22 mouse cellular contexts compared by ENCODE assay signal in genomic region chr17:75254909-75255308, GRCm38 (mm10).
DNase-seq lines count a peak whose midpoint lies in the region; ATAC-seq and TF ChIP-seq lines count a peak whose summit lies in the region.
"Had no signal": no experiment of that assay in that cellular context is flagged by ENCODE, and none has a peak within 500 bp of the region (broad histone marks: within the 10 kb centered on the region; RNA-seq: fewer than 3 reads in every experiment).

No protein-coding gene starts in this region.

- H3K4me1 ChIP-seq in embryonic facial prominence, embryonic 14.5 days (ENCODE audit: control insufficient read depth, insufficient read depth, low read length) = peaks cover 4% of the 10 kb centered on the region; the same call in 1 of the 2 replicates
- H3K4me1 ChIP-seq in embryonic facial prominence, embryonic 10.5 days = no peaks in the 10 kb centered on the region
- H3K4me1 ChIP-seq in hindbrain, embryonic 16.5 days (ENCODE audit: control insufficient read depth, insufficient read depth, low read depth, low read length) = 0 out of 2 replicates have a peak, but pooled peaks cover 2% of the 10 kb centered on the region
- H3K4me1 ChIP-seq in hindbrain, embryonic 11.5 days (replicated peaks; ENCODE audit: control insufficient read depth, insufficient read depth, low read length) = no peaks in the 10 kb centered on the region
- no peaks in the 10 kb centered on the region for H3K4me1 ChIP-seq in neural tube, embryonic 14.5 days (ENCODE audit: control insufficient read depth, insufficient read depth, low read length)
- H3K4me1 ChIP-seq: embryonic facial prominence, embryonic 13.5 days; forebrain, embryonic 12.5 days; forebrain, embryonic 15.5 days had no signal

- no peaks in the 10 kb centered on the region for H3K27me3 ChIP-seq in embryonic facial prominence, embryonic 14.5 days (replicated peaks; ENCODE audit: control insufficient read depth, insufficient read depth, low read length)
- H3K27me3 ChIP-seq in embryonic facial prominence, embryonic 10.5 days (replicated peaks; ENCODE audit: low read depth, poor library complexity, severe bottlenecking) = no peaks in the 10 kb centered on the region
- H3K27me3 ChIP-seq in hindbrain, embryonic 16.5 days (replicated peaks; ENCODE audit: control insufficient read depth, insufficient read depth, low read length) = no peaks in the 10 kb centered on the region
- H3K27me3 ChIP-seq in hindbrain, embryonic 11.5 days (ENCODE audit: control insufficient read depth, insufficient read depth, low read length) = no peaks in the 10 kb centered on the region
- no peaks in the 10 kb centered on the region for H3K27me3 ChIP-seq in neural tube, embryonic 14.5 days (ENCODE audit: control insufficient read depth, insufficient read depth, low read length)
- H3K27me3 ChIP-seq: embryonic facial prominence, embryonic 13.5 days; forebrain, embryonic 12.5 days; forebrain, embryonic 15.5 days had no signal

- 56% methylated on average over 6 of the region's 6 CpGs for WGBS in embryonic facial prominence, embryonic 14.5 days
- WGBS in embryonic facial prominence, embryonic 10.5 days = 85% methylated on average over 6 of the region's 6 CpGs
- WGBS in hindbrain, embryonic 16.5 days = 47% methylated on average over 6 of the region's 6 CpGs
- WGBS in hindbrain, embryonic 11.5 days = 75% methylated on average over 6 of the region's 6 CpGs
- WGBS in neural tube, embryonic 14.5 days = 42% methylated on average over 6 of the region's 6 CpGs

- no peak overlapping the region for H3K4me3 ChIP-seq in embryonic facial prominence, embryonic 14.5 days (ENCODE audit: low read depth, low read length)
- no peak overlapping the region for H3K4me3 ChIP-seq in embryonic facial prominence, embryonic 10.5 days
- H3K4me3 ChIP-seq in hindbrain, embryonic 16.5 days (ENCODE audit: low read length) = no peak overlapping the region
- H3K4me3 ChIP-seq in hindbrain, embryonic 11.5 days (ENCODE audit: low read depth, low read length) = no peak overlapping the region
- no peak overlapping the region for H3K4me3 ChIP-seq in neural tube, embryonic 14.5 days (ENCODE audit: low read depth, low read length)
- H3K4me3 ChIP-seq: embryonic facial prominence, embryonic 13.5 days; erythroblast, embryonic 14.5 days; forebrain, embryonic 12.5 days; forebrain, embryonic 15.5 days had no signal

- no peak overlapping the region for H3K4me2 ChIP-seq in embryonic facial prominence, embryonic 14.5 days (ENCODE audit: low read depth, low read length)
- H3K4me2 ChIP-seq in hindbrain, embryonic 16.5 days (ENCODE audit: low read length) = no peak overlapping the region
- H3K4me2 ChIP-seq in hindbrain, embryonic 11.5 days (replicated peaks; ENCODE audit: low read depth, low read length) = no peak overlapping the region
- no peak overlapping the region for H3K4me2 ChIP-seq in neural tube, embryonic 14.5 days (ENCODE audit: low read depth, low read length)
- H3K4me2 ChIP-seq: embryonic facial prominence, embryonic 13.5 days; forebrain, embryonic 12.5 days; forebrain, embryonic 15.5 days; heart, embryonic 11.5 days had no signal

- DNase-seq in embryonic facial prominence, embryonic 14.5 days (ENCODE audit: low spot score) = no peak
- DNase-seq in embryonic facial prominence, embryonic 10.5 days (ENCODE audit: low spot score) = no peak
- DNase-seq in hindbrain, embryonic 11.5 days (ENCODE audit: low spot score) = no peak
- DNase-seq in brain, embryonic 14.5 days (ENCODE audit: low read depth) = peak; percentile 18
- DNase-seq in cerebellum, adult 18-20 months = no peak
- DNase-seq in thymus, postnatal 36 days = no peak
- DNase-seq: adrenal gland, adult 8-10 months; adrenal gland, postnatal 25 days; cerebellum, adult 2 months; cerebellum, adult 9-11 months; cerebellum, postnatal 25 days; gastrocnemius, postnatal 10 days; gastrocnemius, postnatal 36 days had no signal

- 0 out of 2 replicates have a peak, but pooled peaks have one; percentile 12 for ATAC-seq in embryonic facial prominence, embryonic 14.5 days (ENCODE audit: low read depth)
- peak; percentile 72 for ATAC-seq in hindbrain, embryonic 16.5 days
- no peak for ATAC-seq in hindbrain, embryonic 11.5 days (ENCODE audit: low FRiP score)
- ATAC-seq in neural tube, embryonic 14.5 days (ENCODE audit: low read depth) = peak; percentile 17; the same call in 1 of the 2 replicates
- ATAC-seq: activated CD4-positive, CD25-positive, alpha-beta regulatory T cell, adult 4 months; forebrain, embryonic 15.5 days; intestine, postnatal 0 days had no signal

- no peak for TF ChIP-seq POLR2A in brain, embryonic 14.5 days (IDR thresholded peaks at IDR 0.05; ENCODE audit: borderline replicate concordance, extremely low read depth, insufficient read depth, insufficient read length, poor library complexity, severe bottlenecking)

- 0 out of 2 replicates have a peak, but pooled peaks cover 13% of the 10 kb centered on the region for H3K36me3 ChIP-seq in embryonic facial prominence, embryonic 14.5 days (ENCODE audit: control insufficient read depth, insufficient read depth, low read length)
- no peaks in the 10 kb centered on the region for H3K36me3 ChIP-seq in embryonic facial prominence, embryonic 10.5 days (replicated peaks)
- H3K36me3 ChIP-seq in hindbrain, embryonic 16.5 days (ENCODE audit: control insufficient read depth, insufficient read depth, low read length) = no peaks in the 10 kb centered on the region
- no peaks in the 10 kb centered on the region for H3K36me3 ChIP-seq in hindbrain, embryonic 11.5 days (ENCODE audit: control insufficient read depth, insufficient read depth, low read length)
- no peaks in the 10 kb centered on the region for H3K36me3 ChIP-seq in neural tube, embryonic 14.5 days (ENCODE audit: control insufficient read depth, insufficient read depth, low read length)
- H3K36me3 ChIP-seq: embryonic facial prominence, embryonic 13.5 days; forebrain, embryonic 12.5 days; forebrain, embryonic 15.5 days had no signal

- no peak for TF ChIP-seq CTCF in brain, embryonic 14.5 days (IDR thresholded peaks at IDR 0.05; ENCODE audit: borderline replicate concordance, extremely low read depth, insufficient read depth, insufficient read length)

- H3K9me3 ChIP-seq in embryonic facial prominence, embryonic 14.5 days (ENCODE audit: control insufficient read depth, low read length) = no peaks in the 10 kb centered on the region
- H3K9me3 ChIP-seq in embryonic facial prominence, embryonic 10.5 days = no peaks in the 10 kb centered on the region
- no peaks in the 10 kb centered on the region for H3K9me3 ChIP-seq in hindbrain, embryonic 16.5 days (ENCODE audit: control insufficient read depth, low read length)
- no peaks in the 10 kb centered on the region for H3K9me3 ChIP-seq in hindbrain, embryonic 11.5 days (ENCODE audit: control insufficient read depth, low read length)
- H3K9me3 ChIP-seq in neural tube, embryonic 14.5 days (ENCODE audit: control insufficient read depth, low read length) = no peaks in the 10 kb centered on the region
- H3K9me3 ChIP-seq: embryonic facial prominence, embryonic 13.5 days; forebrain, embryonic 12.5 days; forebrain, embryonic 15.5 days had no signal

- no peak overlapping the region for H3K9ac ChIP-seq in embryonic facial prominence, embryonic 14.5 days (ENCODE audit: low read depth, low read length)
- no peak overlapping the region for H3K9ac ChIP-seq in hindbrain, embryonic 16.5 days (ENCODE audit: low read depth, low read length)
- no peak overlapping the region for H3K9ac ChIP-seq in hindbrain, embryonic 11.5 days (ENCODE audit: low read depth, low read length)
- H3K9ac ChIP-seq in neural tube, embryonic 14.5 days (replicated peaks; ENCODE audit: low read depth, low read length) = no peak overlapping the region
- H3K9ac ChIP-seq: embryonic facial prominence, embryonic 13.5 days; forebrain, embryonic 12.5 days; forebrain, embryonic 15.5 days had no signal

- H3K27ac ChIP-seq in embryonic facial prominence, embryonic 14.5 days (replicated peaks; ENCODE audit: low read depth, low read length) = no peak overlapping the region
- no peak overlapping the region for H3K27ac ChIP-seq in embryonic facial prominence, embryonic 10.5 days (replicated peaks)
- H3K27ac ChIP-seq in hindbrain, embryonic 16.5 days (ENCODE audit: low read depth, low read length) = no peak overlapping the region
- H3K27ac ChIP-seq in hindbrain, embryonic 11.5 days (ENCODE audit: low read depth, low read length) = no peak overlapping the region
- H3K27ac ChIP-seq in neural tube, embryonic 14.5 days (ENCODE audit: low read depth, low read length) = no peak overlapping the region
- H3K27ac ChIP-seq: embryonic facial prominence, embryonic 13.5 days; forebrain, embryonic 12.5 days; forebrain, embryonic 15.5 days had no signal
